Mouse (Mus musculus): ENCODE results near the gene Etfrf1.

The Etfrf1 gene

DNA sequence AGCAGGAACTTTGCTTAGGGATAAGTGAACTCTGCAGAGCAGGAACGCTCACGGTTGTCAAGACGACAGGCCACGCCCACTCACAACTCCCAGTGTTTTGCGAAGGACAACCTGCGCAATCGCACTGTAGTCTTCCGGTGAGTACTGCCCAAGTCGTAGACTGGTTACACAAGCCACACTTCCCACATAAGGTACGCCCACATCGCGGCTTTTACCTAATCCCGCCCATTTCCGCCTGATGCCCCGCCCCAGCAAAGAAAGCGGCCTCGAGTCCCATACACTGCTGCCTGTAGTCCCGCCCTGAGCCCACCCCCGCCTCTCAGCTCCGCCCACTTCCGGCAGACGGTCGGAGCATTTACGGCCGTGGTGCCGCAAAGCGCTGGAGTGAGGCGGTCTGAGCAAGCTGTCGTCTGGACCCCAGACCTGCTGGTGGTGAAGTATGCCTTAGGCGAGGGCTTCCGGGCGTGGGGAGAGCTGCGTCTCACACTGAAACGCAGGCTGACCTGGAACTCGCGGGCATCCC is at the start of gene Etfrf1, which contains the start of gene Casc1:
Gene Etfrf1, plus strand, starts transcription at position 319 of the 523 bp plus-strand sequence.
Gene Casc1, minus strand, starts transcription at position 190 of the 523 bp plus-strand sequence.
- DNase-seq, result peak; percentile 98

DNA sequence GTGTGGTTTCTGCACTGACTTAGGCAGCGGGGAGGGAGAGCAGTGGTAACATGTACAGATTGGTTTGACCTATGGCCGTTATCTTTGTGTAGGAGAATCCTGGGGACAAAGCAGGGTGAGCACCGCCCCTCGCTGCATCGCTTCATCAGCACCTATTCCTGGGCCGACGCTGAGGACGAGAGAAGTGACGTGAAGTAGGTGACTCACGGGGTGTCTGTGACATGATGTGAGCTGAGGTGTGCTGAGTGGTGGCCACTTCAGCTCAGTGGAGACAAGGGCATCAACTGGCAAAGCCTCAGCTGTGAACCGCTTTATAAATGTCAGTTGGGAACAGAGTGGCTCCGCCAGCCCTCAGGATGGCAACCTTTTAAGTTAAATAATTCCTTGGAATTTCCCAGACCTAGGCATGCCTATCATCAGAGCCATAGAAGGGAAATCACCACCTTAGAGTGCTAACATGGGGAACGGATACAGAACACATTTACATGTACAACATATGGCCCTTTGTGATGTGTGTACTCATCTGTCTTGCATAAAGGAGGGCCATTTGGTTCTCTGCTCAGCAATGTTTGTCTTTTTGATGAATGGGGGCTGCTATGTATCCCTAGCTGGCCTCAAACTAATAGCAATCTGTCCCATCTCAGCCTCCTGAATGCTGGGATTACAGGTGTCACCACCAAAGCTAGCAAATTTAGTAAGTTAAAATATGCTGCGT is 38.9 kb upstream of the Etfrf1 start:
- DNase-seq, result no peak

DNA sequence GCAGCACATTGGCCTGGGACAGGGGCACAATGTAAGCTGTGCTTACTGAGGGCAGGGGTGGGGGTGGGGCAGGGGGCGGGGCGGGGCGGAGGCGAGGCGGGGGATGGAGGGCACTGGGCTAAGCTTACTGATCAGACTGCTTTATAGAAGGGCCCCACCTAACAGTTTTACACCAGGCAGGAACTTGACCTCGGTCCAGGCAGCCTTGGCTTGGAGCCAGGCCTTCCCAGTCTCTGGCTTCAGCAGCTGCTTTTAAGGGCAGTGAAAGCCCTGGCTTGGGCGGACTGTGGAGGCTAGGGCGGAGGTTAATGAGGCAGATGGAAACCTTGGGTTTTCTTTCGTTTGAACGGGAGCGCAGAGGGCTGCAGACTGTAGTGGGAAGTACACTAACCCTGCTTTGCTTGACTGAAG is 37.1 kb upstream of the Etfrf1 start:
- DNase-seq, result no peak

DNA sequence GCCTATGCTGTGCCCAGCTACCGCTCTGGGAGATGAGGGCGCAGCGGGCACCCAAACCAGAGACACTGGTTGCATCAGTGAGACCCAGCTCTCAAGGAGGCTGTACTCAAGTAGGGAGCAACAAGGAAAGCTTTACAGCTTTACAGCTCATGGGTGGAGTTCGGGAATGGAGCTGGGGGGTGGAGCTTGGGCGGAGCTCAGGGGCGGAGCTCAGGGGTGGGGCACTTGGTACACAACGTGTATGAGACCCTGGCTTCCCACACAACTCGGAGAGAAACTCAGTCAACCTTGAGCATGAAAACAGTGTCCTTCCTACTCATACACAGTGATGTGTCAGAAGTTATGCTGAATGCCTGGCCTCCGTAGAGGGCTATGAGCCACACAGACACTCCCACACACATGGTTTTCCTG is 35.4 kb upstream of the Etfrf1 start:
- no peak for DNase-seq

DNA sequence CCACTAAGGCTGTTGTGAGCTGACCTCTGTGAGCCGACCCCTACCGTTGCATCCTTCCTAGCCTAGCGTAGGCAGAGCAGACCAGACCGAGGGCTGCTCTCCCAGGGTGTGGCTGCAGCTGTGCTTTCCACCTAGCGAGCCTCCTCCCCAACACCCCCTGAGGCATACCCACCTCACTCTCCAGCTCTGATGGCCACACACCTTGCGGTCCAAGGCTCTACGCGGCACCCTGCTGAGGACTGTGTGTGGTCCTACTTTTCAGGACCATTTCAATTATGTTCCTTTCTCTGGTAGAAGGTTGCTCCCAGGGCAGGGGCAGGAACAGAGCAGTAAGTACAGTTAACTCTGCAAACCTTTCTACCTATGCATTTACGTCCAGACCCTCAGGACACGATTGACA is 34.5 kb upstream of the Etfrf1 start:
- DNase-seq, result no peak

DNA sequence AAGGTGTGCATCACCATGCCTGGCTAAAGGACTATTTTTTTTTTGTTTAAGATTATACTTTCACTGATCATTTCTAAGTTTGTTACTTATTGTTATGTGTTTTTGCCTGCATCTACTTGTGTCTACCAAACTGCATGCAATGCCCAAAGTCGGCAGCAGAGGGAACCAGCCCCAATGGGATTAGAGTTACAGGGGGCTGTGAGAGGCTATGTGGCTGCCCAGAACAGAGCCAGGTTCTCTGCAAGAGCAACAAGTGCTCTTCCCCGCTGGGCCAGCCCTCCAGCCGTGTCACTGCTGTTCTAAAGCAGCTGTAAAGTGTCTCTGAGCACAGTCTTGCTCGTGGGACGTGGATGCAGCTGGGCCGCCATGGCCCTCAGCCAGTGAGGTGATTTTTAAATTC is 31.3 kb upstream of the Etfrf1 start:
- DNase-seq, result peak; percentile 86

DNA sequence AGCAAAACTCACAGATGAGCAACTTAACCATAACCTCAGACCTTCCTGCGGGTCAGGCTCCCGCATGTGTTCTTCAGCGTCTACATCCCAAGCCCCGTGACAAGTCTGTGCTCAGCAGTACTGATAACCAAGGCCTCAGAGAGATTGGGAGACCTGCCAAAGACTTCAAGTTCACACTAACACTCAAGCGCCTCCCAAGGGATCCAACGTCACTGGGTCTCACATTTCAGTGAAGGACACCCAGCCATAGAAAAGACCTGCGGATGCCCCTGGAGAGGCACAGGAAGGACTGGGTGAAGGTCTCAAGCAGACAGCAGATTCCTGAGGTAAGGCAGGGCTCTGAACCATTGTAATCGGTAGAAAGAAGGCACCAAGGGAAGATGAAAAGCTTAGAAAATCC is 28.9 kb upstream of the Etfrf1 start:
- DNase-seq, result no peak

DNA sequence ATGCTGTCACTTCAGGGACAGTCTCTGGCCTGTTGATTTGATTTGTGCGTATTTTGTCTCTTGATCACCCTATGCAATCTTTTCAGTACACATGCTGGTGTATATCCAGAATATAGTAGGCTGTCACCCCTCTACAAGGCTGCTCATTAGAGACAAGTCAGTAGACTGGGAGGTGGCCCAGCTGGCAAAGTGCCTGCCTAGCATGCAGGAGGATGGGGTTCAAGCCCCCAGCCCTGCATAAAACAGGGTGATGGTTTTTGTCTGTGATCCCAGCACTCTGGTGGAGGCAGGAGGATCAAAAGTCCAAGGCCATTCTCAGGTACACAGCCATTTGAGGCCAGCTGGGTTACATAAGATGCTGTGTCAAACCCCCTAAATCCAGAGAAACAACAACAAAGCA is 24.8 kb upstream of the Etfrf1 start:
- no peak for DNase-seq

DNA sequence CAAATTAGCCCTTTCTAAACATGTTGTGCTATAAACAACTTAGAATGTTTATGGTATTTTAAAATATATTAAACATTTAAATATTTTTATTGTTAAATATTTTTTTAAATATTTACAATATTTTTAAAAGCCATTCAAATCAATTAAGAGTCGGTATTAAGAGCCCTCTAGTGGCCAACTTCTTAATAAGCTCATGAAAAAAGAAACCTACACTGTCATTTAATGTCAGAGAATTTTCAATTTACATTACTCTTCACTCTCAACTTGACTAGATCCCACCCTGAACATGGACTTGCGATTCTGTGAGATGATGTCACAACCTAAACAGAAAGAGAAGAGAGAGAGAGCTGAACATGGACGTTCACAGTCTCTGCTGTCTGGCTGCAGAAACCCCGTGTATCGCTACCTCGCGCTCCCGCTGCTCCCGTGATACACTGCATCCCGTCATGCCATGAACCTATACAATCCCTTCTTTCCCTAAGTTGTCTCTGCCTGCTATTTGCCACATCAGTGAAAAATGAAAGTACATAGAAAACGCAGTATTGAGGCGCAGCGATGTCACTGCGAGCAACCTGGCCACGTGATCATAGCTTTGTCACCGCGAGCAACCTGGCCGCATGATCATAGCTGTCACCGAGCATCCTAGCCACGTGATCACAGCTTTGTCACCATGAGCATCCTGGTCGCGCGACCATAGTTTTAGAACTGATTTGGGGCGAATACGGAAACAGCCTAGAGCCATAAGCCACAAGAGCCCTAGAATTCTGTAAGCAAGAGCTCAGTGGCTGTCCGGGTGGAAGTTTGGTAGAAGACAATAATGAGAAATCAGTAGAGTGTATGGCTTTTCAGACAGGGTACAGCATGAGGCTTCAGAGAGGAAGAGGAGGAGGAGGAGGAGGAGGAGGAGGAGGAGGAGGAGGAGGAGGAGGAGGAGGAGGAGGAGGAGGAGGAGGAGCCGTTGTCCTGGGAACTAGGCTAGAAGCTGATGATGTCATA is 23.5 kb upstream of the Etfrf1 start:
- DNase-seq, result peak; percentile 51

DNA sequence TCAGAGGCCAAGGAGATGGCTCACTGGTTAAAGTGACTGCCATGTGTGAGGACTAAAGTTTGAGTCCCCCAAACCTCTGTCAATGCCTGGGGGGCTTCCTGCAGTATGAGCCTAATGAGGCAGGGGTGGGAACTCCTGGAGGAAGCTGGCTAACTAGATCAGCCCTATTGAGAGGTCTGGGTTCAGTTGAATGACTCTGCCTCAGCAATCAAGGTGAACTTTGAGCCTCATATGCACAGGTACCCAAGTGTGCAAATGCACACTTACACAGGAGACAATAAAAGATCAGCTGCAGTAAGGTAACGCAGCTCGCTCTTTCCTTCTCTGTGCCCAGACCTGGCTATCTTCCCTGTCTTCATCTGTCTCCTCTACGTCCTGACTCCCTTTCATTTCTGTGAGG is 17.9 kb upstream of the Etfrf1 start:
- no peak for DNase-seq

DNA sequence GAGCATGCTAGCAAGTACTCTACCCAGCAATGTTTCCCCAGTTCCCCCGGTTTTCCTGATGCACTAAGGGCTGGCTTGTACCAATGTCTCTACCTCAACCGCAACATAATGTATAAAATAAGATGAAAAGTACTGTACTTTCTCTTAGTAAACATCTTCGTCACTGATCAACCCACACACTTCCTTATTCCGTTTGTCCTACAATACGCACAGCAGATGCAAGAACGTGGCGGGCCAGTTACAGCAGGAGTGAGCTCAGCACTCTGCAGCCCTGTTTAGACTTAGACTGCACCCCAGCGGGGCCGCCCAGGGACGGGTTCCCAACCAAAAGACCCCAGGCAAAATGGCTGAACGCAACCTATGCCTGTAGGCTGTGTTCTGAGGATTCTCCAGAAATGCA is 17.5 kb upstream of the Etfrf1 start:
- peak; percentile 68 for DNase-seq

DNA sequence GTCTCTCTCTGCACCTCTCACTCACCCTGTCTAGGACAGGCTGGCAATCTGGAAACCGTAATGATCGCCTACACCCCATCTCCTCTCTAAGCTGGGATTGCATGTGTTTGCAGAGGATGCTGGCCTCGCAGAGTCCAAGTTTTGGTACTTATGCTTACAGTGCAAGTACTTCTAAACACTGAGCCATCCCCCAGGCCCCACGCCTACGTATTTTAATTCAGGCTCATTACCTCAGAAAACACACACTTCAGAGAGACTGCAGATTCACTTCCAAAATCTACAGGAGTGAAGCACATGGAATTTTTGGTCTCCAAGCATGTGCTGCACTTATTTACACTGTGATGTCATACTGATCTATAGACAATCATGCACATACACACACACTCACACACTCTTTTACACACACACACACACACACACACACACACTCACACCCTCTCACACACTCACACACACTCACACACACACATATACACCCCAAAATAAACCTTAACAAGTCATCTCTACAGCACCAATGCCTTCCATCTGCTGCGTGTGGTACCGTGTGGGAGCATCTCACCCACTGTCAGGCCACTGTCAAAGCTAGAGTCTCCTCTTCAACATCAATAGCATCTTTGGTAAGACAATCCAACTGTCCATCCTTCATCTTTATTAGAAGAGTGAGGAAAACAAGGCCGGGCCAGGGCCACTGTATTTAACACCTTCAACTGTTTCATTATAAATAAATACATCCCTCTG is 12.8 kb upstream of the Etfrf1 start:
- DNase-seq, result no peak

DNA sequence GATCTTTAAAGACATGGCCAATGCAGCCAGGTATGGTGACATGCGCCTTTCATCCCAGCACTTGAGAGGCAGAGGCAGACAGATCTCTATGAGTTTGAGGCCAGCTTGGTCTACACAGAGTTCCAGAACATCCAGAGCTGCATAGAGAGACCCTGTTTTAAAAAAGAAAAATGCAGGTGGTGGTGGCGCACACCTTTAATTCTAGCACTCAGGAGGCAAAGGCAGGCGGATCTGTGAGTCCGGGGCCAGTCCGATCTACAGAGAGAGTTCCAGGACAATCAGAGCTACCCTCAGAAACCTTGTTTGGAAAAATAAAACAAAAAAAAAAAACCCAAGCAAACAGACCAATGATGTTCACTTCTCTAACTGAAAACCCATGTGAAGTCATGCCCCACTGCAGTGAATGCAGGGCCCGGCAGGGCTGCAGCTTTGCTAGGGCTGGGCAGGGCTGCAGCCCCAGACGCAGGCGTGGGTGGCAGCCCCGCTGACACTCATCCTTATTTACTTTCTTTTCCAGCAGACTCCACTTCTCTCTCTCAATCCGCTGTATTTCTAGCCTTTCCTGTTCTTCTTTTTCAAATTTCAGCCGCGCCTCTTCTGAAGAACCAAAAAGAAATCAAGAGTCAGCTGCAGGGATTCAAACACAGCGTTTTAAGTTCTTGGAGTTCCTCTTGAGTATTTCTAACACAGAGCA is 8.4 kb upstream of the Etfrf1 start:
- no peak for DNase-seq

DNA sequence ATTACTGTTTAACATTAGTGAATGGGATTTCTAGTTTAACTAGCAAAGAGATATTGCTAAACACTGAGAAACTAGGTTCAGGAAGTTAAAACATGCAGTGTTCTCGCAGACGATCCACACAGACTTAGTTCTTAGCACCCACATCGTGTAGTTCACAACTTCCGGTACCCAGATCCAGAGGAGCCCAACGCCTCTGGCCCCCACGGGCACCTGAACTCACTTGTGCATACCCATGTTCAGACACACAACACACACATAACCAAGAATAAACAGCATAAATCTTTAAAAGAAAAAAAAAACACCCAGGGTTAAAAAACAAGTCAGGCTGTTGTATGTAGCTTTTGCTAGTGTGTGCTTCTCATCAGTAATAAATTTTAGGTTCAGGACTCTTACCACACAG is 6.5 kb upstream of the Etfrf1 start:
- DNase-seq, result no peak

DNA sequence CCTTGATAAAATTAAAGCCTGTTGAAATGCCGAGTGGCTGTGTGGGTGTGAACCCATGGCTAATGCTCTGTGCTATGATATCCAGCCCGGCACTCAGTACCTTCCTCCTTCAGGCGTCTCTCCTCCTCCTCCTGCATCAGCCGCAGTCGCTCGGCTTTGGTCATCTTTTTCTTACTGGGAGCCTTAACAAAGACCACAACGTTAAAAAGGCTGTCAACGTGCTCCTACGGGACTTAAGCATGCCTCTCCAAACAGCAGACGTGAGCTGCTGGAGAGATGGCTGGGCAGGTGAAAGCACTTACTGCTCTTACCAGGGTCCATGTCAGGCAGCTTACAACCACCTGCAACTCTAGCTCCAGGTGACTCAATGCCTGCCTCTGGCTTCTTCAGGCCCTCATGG is 5.8 kb upstream of the Etfrf1 start:
- no peak for DNase-seq

DNA sequence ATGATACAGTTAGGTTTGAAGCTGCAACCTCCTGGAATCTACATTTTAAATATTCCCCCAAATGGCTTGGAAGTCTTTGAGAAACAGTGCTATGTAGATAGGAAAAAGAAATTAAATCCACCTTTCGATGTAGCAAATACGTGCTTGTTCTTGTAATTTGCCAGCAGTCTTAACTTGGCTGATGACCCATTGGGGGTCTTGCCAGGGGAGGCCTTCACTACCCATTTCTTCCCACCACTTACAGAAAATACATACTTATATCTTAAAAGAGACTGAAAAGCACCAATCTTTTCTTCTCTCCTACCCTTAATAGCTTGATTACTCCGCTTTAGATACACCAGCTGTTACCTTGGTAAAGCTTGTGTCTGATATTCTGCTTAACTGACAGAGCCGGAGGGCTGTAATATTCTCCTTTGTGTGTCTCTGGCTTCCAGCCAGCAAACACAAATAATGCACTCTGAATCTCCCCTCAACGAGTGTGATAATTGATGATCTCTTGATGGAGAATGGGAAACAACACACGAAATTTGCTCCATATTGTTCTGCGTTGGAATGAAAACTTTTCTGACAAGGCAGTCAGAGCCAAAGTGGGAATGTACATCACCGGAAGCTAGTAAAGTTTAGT is 766 bp upstream of the Etfrf1 start:
- DNase-seq, result no peak

DNA sequence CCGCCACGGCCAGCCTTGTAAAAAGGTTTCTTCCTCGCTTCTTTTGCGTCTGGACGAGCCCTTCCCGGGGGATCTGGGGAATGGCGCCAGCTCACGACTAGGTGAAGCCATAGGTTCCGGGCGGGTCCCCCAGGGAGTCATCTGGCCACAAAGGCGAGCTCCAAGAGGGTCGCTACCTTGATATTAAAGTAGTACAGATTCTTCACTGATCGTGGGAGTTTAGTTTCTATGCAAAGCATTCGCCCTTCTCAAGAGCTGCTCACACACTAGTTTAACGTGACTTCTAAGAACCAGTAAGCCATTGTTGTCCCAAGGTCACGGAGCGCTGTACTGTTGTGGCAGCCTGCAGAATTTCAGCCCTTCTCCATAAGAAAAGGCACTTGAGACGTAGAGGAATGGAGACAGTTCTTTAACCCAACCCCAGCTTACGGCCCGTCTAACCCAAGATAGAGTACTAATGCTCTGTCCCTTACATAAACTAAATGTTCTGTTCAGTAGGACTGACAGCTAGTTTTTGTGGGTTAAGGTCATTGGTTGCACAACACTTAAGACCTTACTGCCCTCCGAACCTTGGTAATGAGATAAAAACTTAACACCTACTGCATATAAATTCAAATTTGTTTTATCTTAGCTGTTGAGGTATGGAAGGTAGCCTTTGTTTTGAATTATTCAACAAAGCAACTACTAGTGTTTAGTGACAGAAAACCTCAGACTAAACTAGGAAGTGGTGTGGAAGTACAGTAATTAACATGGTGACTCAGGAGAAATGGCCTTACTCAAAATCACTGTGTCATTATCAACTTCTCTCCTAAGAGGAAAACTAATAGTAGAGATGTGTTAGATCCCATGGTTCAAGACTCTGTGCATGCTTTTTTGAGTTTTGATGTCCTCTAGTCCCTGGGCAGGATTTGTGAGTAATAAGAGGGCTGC is 707 bp downstream of the Etfrf1 start:
- no peak for DNase-seq

DNA sequence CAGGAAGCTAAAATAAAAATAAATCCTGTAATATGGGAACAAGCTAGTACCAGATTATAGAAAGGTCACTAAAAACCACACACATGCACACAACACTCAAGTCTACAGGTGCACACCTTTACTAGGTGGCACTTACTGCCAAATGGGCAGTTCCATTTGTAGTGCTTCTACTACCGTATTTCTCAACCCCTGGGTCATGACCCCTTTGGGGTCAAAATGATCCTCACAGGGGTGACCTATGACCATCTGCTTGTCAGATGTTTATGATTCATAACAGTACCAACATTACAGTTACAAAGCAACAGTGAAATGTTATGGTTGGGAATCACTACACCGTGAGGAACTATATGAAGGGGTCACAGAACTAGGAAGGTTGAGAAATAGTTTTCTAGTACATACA is 3.0 kb downstream of the Etfrf1 start:
- DNase-seq, result no peak

DNA sequence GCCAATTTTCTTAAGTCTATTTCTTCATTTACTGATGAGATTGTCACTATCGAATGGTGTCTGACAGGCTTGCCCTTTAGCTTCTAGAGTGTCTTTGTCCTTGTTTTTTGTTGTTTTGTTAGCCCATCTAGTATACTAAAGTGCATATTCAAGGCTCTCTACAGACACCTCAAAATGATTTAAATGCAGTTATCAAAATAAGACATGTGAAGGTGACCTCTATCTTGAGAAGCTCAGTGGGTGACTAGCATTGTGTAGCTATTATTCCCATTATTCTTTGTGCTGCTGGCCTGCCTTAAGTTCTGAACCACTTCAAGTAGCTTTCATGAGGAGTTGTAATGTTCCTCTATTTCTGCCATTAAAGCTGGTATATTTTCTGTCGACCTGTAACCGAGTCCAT is 4.9 kb downstream of the Etfrf1 start:
- DNase-seq, result no peak

DNA sequence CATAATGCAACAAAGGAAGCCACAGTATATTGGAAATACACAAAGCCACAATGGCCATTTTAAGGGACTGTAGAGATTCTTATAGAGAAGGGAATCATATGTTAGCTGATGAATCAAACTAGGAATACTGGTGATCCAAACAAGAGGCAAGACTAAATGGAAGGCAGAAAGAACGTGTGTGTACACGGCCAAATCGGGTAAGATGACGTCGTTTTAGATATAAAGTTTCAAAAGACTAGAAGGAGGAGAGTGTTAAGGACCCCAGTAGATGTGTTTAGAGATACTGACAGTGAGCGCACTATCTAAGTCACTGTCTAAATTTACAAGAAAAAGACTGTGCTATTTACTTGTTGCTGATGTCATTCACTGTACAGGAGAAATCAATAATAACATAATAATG is 13.3 kb downstream of the Etfrf1 start:
- no peak for DNase-seq

DNA sequence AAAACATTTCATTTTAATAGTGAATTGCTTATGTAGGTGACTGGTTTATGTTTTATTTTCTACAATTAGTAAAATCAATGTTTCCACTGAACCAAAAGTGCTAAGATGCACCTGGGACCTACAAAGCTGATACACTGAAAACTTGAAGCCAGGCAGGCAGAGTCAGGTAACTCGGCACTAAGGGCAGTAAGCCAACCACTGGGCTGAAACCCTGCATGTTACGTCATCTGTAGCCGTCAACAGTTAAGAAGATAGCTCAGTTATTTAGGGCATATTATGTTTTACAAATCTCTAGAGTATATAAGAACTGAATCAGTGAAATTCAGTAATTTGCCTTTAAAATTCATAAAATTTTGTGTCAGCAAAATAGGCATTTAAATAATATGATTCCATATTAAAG is 15.4 kb downstream of the Etfrf1 start:
- no peak for DNase-seq
